Mouse (Mus musculus): ENCODE measurements at regions not wholly inside any gene's neighbourhood (a gene's known extent, or its start where the extent isn't known, plus 50 kb on each side); places are given as distances from the start of the nearest gene placed in this dataset.

DNA sequence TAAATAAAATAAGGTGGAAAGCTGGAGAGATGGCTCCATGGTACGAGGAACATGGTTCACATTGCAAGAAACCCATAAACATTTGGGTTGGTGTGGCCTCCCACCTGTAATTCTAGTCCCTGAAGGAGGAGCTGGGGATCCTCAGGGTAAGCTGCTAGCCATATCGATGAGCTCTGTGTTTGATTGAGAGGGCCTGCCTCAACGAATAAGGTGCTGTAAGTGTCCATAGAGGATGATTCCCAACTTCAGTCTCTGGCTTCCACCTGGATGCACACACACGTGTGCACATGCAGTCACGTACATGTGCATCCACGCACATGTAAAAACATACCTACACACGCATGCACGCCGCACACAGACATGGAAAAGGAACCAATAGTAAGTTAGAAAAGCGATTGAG is 199.0 kb upstream of the Rreb1 start:
- no peak for DNase-seq

DNA sequence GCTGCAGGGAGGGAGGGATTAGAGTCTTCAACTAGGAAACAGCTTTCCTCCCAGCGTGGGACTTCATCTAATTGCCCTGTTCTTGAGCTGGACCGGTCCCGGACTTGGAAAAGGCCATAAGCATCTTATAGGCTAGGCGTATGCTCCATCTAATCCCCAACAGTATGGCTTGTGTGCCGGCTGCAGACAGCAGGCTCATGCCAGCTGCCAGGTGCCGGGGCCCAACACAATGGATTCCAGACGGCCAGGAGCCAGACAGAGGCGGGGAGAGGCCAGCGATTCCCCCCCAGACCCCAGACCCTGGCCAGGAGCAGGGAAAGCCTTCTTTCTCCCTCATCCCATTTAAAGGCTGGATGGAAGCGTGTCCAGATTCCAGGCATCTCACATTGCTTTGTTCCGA is 198.4 kb upstream of the Rreb1 start:
- no peak for DNase-seq

DNA sequence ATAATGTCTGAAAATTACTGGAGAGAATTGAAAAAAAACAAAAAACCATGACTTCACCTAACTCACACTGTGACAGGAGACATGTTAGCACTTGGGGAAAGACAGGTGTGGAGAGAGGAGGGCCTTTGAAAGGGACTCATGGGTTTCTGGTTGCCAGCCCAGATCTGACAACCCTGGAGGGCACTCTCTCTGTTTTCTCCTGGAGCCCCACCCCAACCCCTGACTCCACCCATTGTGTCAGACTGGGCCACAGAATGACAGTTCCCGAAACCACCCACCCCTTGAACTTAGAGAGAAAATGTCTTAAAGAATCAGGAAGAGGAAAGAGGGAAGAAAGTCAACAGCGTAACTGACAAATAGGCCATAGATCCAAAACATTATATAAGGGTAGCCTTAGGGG is 197.4 kb upstream of the Rreb1 start:
- DNase-seq: no peak

DNA sequence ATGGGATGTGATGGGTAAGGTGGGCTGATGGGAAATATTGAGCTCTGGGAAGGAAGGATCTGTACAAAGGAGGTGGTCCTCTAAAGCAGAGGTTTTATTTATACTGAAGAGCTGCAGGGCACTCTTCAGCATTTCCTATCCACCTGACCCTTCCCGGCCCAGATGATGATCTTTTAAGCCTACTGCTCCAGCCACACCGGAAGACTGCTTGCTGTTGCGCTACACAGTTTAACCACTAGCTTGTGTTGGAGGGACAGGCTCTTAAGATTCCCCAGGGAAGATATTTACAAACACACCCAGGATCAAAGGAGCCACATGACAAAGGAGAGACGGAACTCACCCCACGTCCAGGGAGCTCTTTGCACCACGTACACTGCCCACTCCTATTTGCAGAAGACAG is 196.8 kb upstream of the Rreb1 start:
- DNase-seq: no peak

DNA sequence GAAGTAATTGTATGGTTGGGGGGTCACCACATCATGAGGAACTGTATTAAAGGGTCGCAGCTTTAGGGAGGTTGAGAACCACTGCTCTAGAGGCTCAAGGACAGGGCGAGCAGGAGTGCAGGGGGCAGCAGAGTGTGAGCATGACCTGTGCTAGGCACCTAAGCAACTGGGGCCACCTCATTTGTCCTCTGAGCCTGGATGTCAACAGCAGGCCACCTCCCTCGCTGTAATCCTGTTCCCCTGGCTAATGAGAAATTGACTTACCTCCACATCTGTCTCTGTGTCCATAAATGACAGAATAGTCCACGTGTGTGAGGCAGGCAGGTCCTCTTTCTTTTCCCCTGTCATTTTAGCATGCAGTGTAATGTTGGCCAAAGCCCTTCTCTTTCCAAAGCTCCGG is 192.7 kb upstream of the Rreb1 start:
- no peak for DNase-seq

DNA sequence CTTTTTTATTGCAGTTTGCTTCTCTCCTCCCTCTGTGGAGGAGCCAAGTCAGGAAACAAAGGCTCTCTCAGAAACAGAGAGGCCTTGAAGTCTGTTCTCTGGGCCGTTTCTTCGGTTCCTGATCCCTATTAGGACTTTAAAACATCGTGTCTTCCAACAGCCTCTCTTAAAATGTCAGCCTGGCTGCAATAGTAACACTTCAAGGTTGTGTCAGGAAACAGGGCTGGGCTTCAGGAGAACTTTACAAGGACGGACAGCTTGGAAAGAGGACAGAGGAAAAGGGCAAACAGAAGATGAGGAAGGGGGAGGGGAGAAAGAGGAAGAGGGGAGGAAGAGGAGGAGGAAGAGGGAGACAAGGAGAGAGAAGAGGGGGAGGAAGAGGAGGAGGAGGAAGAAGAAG is 191.7 kb upstream of the Rreb1 start:
- no peak for DNase-seq

DNA sequence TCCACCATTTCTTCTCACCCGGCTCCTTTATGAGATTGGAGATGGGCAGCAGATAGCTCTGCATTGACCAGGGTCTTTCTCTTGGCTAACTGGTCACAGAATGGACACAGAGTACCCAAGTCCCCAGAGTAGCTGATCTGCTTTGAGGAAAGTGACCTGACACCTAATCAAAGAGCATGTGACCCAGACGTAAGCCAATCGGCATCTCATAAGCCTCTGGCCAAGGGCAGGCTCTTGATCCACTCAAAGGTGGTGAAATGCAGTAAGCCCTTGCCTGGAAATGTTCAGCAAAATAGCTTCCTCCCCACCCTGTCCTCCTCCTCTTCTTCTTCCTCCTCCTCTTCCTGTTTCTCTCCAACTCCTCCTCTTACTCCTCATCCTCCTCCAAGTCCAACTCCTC is 190.3 kb upstream of the Rreb1 start:
- no peak for DNase-seq

DNA sequence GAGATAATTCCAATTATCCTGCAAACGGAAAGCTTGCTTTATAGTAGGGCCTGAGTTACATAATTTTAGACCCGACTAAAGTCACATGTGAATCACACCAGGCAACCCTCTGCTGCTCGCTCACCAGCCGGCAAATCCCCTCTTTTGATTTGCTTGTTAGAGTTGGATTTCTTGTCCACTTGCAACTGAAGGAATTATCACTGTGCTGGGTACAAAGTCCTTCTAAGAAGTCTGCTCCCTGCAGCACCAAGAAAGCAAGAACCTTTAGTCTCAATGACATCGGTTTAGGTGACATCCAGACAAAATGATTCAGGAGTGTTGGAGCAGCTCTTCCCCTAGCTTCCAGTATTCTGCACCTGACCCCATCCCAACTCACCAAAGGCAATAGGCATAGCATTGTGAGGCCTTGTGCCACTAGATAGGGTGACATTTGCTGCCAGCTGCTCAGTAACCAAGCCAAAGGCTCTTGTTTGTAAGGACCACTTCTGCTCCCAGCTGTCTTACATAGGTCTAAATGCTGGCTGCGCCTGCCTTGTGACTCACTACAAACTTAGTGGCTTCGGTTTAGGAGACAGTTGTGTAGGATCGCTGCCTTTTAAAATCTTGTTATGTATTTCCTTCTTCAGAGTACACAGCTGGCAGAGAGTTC is 189.5 kb upstream of the Rreb1 start:
- DNase-seq: no peak

DNA sequence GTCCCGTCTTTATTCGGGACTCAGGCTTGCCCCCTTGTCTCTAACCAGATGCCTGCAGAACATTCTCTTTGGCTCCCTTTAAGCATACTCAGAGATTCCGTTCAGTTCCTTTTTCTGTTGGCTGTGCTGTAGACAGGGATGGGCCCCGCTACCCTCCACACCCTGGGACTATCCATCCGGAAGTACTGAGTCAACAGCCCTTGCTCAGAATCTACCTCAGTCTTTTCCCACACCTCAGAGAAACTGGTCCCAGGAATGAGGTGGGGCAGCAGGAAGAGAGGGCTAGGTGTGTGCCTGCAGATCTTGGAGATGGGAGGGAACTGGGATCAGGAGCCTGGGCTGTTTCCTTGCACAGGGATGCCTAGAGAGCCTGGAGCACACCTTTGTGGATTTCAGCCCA is 186.1 kb upstream of the Rreb1 start:
- no peak for DNase-seq

DNA sequence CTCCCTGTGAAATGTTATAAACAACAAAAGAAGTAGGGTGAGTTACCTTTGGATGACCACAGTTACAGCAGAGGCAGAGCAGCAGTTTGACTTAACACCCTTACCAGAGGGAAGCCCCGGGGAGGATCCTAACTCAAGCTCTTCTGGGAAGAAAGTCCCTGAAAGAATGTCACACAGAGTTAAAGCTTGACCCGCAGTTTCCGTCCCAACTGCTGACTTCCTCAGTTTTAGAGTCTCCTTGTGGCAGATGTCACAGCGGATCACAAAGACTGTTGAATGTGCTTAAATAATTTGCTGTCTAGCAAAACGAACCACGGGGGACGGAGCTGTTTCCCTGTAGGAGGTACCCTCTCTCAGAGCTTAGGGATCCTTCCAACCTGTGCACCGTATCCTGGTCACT is 183.0 kb upstream of the Rreb1 start:
- DNase-seq: no peak

DNA sequence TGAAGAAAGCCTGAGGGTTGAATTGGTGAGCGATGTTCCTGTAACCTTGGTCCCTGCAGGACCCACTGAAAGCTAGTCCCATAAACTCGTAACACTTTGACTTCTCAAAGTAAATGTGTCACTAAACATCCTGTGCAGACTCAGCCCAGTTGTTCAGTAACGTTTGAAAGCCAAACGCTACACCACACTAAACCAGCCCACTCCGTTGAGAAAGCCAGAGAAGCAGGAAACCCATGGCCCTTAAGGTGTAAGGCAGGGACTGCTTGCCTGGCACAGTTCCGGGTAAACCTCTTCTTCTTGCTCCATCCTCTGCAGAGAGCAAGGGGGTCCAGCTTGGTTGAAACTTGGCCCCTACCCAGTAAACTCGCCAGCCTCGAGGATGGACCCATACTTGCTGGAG is 180.6 kb upstream of the Rreb1 start:
- DNase-seq: no peak

DNA sequence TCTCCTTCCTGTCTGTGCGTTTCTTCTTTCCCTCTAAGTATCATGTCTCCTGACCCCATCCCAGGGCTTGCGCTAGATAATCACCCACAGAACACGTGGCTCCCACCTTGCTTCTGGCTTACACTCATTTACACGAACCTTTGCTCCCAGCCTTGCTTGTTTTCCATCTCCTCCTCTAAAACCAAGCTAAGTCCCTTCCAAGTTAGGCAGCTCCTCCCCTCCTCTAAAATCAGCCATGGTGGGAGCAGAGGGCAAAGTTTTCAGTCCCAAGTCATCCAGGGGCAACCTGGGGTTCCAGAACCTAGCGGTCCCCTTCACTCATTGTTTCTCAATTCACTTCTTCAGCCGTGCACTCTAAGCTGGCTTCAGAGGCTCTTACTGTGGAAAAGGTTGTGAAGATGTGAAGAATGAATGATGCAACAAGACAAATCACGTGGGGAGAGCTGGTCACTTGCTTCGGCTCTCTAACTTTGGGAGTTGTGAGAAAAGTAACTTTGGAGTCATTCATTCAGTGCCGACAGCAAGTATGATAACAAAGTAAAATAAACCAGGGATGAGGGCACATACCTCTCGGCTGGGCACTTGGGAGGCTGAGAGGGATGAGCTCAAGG is 179.9 kb upstream of the Rreb1 start:
- DNase-seq: no peak

DNA sequence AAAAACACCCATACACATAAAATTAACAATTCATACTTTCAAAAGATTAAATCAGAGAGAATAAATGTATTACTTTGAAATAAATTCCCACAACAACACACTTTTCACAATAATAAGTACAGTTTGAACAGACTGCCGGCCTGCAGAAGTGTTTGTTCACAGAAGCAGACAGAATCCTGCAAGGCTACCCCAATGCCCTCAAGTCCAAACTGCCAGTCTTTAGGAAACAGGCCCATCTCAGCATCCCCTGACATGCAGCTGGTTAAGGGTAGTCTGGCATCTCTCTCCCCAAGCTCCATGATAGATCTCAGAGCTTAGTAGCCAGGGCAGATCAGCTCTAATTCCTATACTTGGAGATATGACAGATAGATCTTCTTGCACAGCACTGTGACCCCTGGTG is 178.5 kb upstream of the Rreb1 start:
- no peak for DNase-seq

DNA sequence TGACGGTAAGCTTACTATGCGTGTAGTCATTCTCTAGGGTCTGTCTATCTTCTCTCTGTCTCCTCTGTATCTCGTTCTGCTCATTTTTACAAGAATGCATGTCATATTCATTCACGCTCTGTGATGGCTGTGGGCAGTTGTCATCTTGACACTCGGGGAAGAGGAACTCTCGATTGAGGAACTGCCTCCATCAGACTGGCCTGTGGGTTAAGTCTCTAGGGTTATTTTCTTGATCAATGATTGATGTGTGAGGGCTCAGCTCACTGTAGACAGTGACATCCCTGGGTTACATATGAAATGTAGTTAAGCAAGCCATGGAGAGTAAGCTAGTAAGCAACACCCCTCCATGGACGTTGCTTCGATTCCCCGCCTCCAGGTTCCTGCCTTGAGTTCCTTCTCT is 178.0 kb upstream of the Rreb1 start:
- no peak for DNase-seq

DNA sequence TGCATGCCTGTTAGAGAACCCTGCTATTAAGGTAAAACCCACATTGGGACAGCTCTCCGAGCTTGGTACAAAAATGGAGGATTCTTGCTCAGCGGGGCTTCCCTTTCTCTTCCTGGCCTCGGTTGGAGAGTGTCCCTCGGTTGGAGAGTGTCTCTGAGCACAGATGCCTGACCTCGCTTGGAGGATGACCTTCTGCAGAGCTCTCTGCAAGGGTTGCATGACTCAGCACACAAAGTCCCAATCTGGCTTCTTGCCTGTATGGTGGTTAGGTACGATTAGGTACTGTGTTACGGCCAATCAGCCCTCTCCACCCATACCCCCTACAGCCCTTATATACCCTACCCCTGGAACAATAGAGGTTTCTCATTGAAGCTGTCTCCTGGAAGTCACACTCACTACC is 177.1 kb upstream of the Rreb1 start:
- no peak for DNase-seq

DNA sequence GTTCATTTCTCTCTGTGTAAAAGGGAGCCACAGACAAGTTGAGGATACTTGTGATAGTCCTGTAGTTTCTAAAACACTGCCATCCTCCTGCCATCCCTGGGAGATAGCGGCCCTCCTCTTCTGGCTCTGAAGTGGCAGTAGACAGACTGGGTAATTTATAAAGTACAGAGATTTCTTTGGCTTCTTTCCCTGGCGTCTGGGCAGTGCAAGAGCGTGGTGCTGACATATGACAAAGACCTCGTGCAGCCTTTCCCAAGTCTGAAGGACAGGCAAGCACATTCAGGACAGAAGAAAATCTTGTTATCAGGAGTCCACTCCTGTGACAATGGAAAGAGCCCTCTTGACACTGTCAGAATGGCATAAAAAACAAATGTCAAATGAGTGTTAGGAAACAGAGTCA is 175.9 kb upstream of the Rreb1 start:
- DNase-seq: no peak

DNA sequence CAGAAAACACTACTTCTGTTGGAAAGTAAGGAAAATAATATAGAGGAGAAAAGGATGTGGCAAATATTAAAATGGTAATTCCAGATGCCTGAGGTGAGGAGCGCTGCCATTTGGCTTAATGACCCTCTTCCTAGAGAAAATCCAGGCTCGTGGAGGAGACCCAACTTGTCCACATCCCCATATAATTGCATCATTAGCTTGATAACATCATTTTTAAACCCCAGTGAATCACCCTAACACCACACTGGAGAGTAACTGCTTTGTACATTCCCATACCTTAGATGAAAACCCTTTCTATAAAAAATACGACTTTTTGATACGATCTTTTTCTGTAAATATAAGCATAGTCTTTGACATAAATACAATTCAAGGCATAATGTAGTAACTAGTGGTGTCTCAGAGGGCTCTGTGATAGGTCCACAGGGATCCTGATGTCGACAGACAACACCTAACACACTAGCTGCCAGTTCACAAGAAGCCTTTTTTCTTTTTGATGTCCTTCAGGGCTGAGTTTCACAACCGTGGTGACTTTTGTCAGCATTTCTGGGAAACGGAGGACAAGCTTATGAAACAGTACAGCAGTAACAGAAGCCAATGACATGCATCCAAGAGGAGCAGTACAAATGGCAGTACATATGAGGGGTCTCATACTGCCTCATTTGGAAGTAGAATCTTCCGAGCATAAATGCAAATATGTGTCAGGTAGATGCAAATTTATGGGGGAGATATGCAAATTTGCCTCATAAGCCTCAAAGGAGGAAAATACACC is 174.8 kb upstream of the Rreb1 start:
- no peak for DNase-seq

DNA sequence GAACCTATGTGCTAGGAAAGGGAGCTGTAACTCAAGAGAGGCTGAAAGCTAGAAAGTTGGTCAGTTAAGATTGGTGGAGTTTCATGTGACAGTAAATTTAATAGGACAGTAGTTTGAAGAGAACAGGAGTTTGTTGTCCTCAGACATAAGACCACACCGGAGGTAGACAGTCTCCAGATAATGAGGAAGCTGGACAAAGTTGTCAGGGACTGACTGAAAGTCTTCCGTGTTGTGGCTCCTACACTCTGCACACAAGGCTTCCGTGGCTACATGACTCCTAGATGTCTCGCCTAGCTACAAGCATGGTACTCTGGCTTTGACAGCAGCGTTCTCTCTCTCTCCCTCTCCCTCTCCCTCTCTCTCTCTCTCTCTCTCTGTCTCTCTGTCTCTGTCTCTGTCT is 171.9 kb upstream of the Rreb1 start:
- no peak for DNase-seq

DNA sequence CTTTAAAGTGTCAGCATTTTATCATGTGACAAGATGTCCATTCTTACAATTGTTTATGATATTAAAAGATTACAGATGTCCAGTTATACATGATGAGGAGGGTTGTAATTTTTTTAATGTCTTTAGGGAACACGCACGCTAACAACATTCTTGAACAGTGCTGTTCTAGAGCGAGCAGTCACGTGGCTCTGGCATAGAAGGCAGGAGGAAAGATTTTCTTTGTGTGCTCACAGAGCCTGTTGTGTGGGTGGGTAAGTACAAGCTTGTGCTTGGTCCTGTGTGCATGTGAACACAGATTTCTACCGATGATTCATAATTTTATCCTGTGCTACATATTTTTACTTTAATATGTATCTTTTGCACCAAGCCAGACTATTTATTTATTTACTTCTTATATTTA is 169.1 kb upstream of the Rreb1 start:
- no peak for DNase-seq

DNA sequence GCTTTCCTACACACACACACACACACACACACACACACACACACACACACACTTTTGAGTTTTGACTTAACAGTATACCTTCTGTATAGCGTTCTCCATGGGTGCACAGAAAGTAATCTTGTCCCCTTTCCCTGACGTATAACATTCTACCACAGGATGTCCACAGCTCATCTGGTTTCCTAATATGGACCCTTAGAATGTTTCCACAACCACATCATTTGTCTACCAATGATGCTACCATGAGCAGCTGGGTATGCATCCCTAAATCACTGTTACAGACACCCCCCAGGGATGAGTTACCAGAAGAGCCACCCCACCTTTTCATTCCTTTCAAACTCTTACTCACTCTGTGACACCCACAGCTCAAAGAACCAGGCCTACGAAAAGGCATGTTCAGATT is 166.8 kb upstream of the Rreb1 start:
- no peak for DNase-seq

DNA sequence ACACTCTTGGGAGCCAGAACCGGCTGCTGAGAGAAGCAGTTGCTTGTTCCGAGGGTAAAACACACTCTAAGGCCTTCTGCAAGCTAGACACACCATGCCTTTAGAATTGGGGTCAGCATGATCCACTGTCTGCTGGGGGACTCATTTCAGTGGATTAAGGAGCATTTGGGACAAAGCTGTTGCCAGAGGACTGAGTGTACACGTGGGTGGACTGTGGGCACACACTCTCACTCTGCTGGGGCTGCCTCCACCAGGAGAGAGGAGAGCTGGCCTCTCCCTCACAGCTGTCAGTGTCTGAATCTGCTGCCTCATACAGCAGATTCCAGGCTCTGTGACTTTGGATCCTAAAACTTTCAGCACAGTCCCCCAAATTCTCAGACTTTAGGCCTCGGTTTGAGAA is 161.2 kb upstream of the Rreb1 start:
- DNase-seq: no peak

DNA sequence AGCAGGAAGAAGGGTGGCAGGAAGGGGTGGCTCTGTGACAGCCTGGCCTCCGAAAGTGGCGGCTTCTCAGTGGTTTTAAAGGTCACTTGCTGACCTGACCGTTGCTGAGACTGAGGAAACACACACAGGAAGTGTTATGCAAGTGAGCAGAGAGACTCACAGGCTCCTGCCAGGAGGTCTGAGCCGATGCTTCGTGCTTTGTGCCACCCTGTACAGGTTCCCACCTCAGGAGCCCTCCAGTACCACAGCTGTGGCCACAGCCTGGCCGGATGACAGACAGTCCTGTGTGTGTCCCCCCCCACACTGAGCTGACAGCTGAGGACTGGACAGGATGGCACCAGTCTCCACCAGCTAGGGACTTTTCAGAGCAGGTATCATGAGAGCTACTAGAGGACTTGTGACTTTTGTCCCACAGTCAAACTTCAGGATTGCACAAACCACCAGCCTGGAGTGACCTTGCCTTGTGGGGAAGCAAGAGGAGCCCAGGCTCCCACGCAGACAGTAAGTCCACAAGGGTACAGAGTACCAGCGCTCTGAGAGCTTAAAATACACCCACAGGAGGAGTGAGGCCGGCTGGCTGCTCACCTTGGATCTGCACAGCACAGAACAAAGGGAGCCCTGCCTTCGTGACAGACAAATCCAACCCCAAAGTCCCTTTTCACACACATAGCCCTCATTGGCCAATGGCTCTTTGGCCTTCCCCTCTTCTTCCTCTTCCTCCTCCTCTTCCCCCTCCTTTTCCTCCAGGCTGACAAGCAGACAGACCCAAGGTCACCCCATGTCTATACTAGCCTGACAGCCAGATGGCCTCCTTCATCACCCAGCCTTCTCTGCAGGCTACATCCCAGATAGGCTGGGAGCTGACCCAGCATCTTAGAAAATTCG is 158.1 kb upstream of the Rreb1 start:
- peak; percentile 31 to 38 for DNase-seq

DNA sequence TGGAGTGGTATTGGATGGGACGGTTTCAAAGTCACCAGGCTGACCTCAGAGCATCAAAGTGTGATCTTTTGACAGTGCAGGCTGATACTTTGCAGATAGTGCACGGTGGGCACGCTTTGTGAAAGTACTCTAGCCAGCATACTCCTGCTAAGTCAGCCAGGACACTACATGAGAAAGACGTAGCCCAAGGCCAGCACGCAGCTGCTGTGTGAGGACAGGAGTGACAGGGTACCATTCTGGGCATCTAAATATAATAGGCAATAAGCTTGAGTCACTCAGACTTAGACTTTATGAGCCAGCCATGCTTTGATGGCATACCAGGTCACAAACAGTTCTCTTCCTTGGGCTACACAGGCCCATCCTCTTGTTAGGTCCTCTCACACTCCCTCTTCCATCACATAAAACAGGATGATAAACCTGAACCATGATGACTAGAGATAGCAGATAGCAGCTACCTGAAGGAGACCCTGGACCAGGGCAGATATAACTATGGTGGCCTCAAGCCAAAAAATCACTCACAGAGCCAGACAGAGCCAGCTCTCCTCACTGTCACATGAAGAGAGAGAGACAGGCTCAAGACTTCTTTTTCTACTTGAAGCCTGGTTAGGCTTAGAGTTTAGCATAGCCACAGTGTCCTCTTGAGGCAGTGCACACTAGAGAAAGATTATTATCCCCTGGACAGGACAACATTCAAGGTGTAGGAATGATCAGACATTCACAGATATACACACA is 156.7 kb upstream of the Rreb1 start:
- DNase-seq: no peak
